ENCODE assay signal across 8 mouse cellular contexts in genomic region chr4:109251605-109252004, GRCm38 (mm10). TPM values are rescaled to one million over a fixed set of nuclear protein-coding genes. Genes with fewer than 3 reads are reported as not detected.
A peak's percentile ranks its signal among the peaks of the same experiment; 100 is the strongest.
DNase-seq lines count a peak whose midpoint lies in the region; ATAC-seq lines count a peak whose summit lies in the region.

No protein-coding gene starts in this region.

- no peak for ATAC-seq in cerebellum, adult (ENCODE audit: insufficient number of reproducible peaks, low FRiP score, low TSS enrichment)
- peak; percentile 66 for ATAC-seq in granulocyte monocyte progenitor cell, adult 5-6 weeks (replicated peaks; ENCODE audit: poor library complexity, severe bottlenecking)
- ATAC-seq in megakaryocyte-erythroid progenitor cell, adult 5-6 weeks (replicated peaks; ENCODE audit: low FRiP score, low TSS enrichment, poor library complexity, severe bottlenecking) = peak; percentile 63

- peak; percentile 28 to 41 for DNase-seq in cerebellum, postnatal 14 days
- DNase-seq in right cerebral cortex, adult 18-20 months = peak; percentile 9
- no peak for DNase-seq in right cerebral cortex, postnatal 14 days
- DNase-seq in urinary bladder, postnatal 36 days (ENCODE audit: low spot score in 2 of 2) = no peak
- no peak for DNase-seq in layer of hippocampus, postnatal 36 days

RNA-seq across cellular contexts. Expression of gene Calr4, which starts 17.3 kb away (rescaled TPM):
- total RNA-seq in granulocyte monocyte progenitor cell, adult 5-6 weeks (2014; fragmentation: Nextera tagmentation) = not detected in 2 replicates
- total RNA-seq in granulocyte monocyte progenitor cell, adult 5-6 weeks (2017) = not detected in 2 replicates
- total RNA-seq in megakaryocyte-erythroid progenitor cell, adult 5-6 weeks (2014; fragmentation: Nextera tagmentation) = 0.81 TPM in 1 of 2 replicates, not detected in the other
- total RNA-seq in megakaryocyte-erythroid progenitor cell, adult 5-6 weeks (2017) = not detected in 2 replicates
- under 1 TPM; 0.71 to 0.75 TPM for total RNA-seq in layer of hippocampus, postnatal 36 days (2021)

RNA-seq across cellular contexts. Expression of gene Eps15, which starts 28.5 kb away (rescaled TPM):
- 48.3 and 49.2 TPM in 2 replicates for total RNA-seq in granulocyte monocyte progenitor cell, adult 5-6 weeks (2014; fragmentation: Nextera tagmentation)
- total RNA-seq in granulocyte monocyte progenitor cell, adult 5-6 weeks (2017) = 28.3 and 35.2 TPM in 2 replicates
- total RNA-seq in megakaryocyte-erythroid progenitor cell, adult 5-6 weeks (2014; fragmentation: Nextera tagmentation) = 149 and 169 TPM in 2 replicates
- 80.8 and 99.9 TPM in 2 replicates for total RNA-seq in megakaryocyte-erythroid progenitor cell, adult 5-6 weeks (2017)
- total RNA-seq in layer of hippocampus, postnatal 36 days (2021) = 100 to 1,000 TPM; 236 to 254 TPM

RNA-seq across cellular contexts. Expression of gene Osbpl9, which starts 49.5 kb away (rescaled TPM):
- 44.6 and 46.0 TPM in 2 replicates for total RNA-seq in granulocyte monocyte progenitor cell, adult 5-6 weeks (2014; fragmentation: Nextera tagmentation)
- total RNA-seq in granulocyte monocyte progenitor cell, adult 5-6 weeks (2017) = 62.0 and 64.7 TPM in 2 replicates
- 40.5 and 45.0 TPM in 2 replicates for total RNA-seq in megakaryocyte-erythroid progenitor cell, adult 5-6 weeks (2014; fragmentation: Nextera tagmentation)
- total RNA-seq in megakaryocyte-erythroid progenitor cell, adult 5-6 weeks (2017) = 42.8 and 57.6 TPM in 2 replicates
- total RNA-seq in layer of hippocampus, postnatal 36 days (2021) = 10 to 100 TPM; 50.6 to 54.0 TPM

Comparison
In these comparisons a context has a peak if more than half of its experiments do, and no peak if none do; other contexts are left out.
1. DNase-seq: peak in cerebellum, postnatal 14 days (2 of 2) and right cerebral cortex, adult 18-20 months (single experiment); none in right cerebral cortex, postnatal 14 days (single experiment), urinary bladder, postnatal 36 days (0 of 2) and layer of hippocampus, postnatal 36 days (0 of 2).